Mouse (Mus musculus): Measurements from ENCODE around the gene Ngb. TPM values are rescaled to one million over a fixed set of nuclear protein-coding genes. Genes with fewer than 3 reads are reported as not detected.

Ngb gene
- polyA plus RNA-seq, 1 experiment from 2014 or later = 6.6 TPM

GRCm38 (mm10) chr12:87082797-87083196, 19.5 kb downstream of the Ngb start:
- WGBS = 68% methylated on average over 8 of the region's 8 CpGs

GRCm38 (mm10) chr12:87076610-87077009, 25.7 kb downstream of the Ngb start:
- H3K27ac ChIP-seq (ENCODE audit: low read length) = no peak overlapping the region
- no peak overlapping the region for H3K4me2 ChIP-seq (ENCODE audit: low read depth, low read length)
- ATAC-seq (ENCODE audit: low read depth) = no peak
- H3K36me3 ChIP-seq (ENCODE audit: control insufficient read depth, insufficient read depth, low read length) = no peaks in the 10 kb centered on the region
- 81% methylated on average over 2 of the region's 2 CpGs for WGBS
- no peaks in the 10 kb centered on the region for H3K4me1 ChIP-seq (replicated peaks; ENCODE audit: control insufficient read depth, insufficient read depth, low read length)
- H3K27me3 ChIP-seq (ENCODE audit: control insufficient read depth, insufficient read depth, low read depth, low read length) = no peaks in the 10 kb centered on the region
- H3K9ac ChIP-seq (ENCODE audit: low read length) = no peak overlapping the region
- H3K9me3 ChIP-seq (ENCODE audit: control insufficient read depth, low read length) = no peaks in the 10 kb centered on the region
- H3K4me3 ChIP-seq (ENCODE audit: low read length) = no peak overlapping the region

More at GRCm38 (mm10) chr12:87082797-87083196, 19.5 kb downstream of the Ngb start:
- no peaks in the 10 kb centered on the region for H3K36me3 ChIP-seq (ENCODE audit: control insufficient read depth, insufficient read depth, low read length)
- no peaks in the 10 kb centered on the region for H3K4me1 ChIP-seq (replicated peaks; ENCODE audit: control insufficient read depth, insufficient read depth, low read length)
- H3K9me3 ChIP-seq (ENCODE audit: control insufficient read depth, low read length) = no peaks in the 10 kb centered on the region
- no peak overlapping the region for H3K4me2 ChIP-seq (ENCODE audit: low read depth, low read length)
- no peak overlapping the region for H3K4me3 ChIP-seq (ENCODE audit: low read length)
- no peaks in the 10 kb centered on the region for H3K27me3 ChIP-seq (ENCODE audit: control insufficient read depth, insufficient read depth, low read depth, low read length)
- no peak overlapping the region for H3K9ac ChIP-seq (ENCODE audit: low read length)
- no peak for ATAC-seq (ENCODE audit: low read depth)
- no peak overlapping the region for H3K27ac ChIP-seq (ENCODE audit: low read length)

- Histone ChIP-seq H3K36me3 (ENCODE audit: control insufficient read depth, insufficient read depth, low read length) (no peaks in the 10 kb centered on the region), H3K9ac (ENCODE audit: low read length) (no peak overlapping the region), H3K9me3 (ENCODE audit: control insufficient read depth, low read length) (no peaks in the 10 kb centered on the region), H3K4me3 (ENCODE audit: low read length) (no peak overlapping the region), H3K27me3 (ENCODE audit: control insufficient read depth, insufficient read depth, low read depth, low read length) (no peaks in the 10 kb centered on the region), H3K4me1 (replicated peaks; ENCODE audit: control insufficient read depth, insufficient read depth, low read length) (no peaks in the 10 kb centered on the region), H3K27ac (ENCODE audit: low read length) (no peak overlapping the region), H3K4me2 (ENCODE audit: low read depth, low read length) (no peak overlapping the region)
- no peak for ATAC-seq (ENCODE audit: low read depth)
- 56% methylated on average over 5 of the region's 5 CpGs for WGBS
Measured at GRCm38 (mm10) chr12:87070520-87070919, 31.8 kb downstream of the Ngb start.

- H3K4me3 ChIP-seq (ENCODE audit: low read length) = no peak overlapping the region
- no peaks in the 10 kb centered on the region for H3K4me1 ChIP-seq (replicated peaks; ENCODE audit: control insufficient read depth, insufficient read depth, low read length)
- H3K27ac ChIP-seq (ENCODE audit: low read length) = no peak overlapping the region
- H3K27me3 ChIP-seq (ENCODE audit: control insufficient read depth, insufficient read depth, low read depth, low read length) = no peaks in the 10 kb centered on the region
- H3K4me2 ChIP-seq (ENCODE audit: low read depth, low read length) = no peak overlapping the region
- H3K36me3 ChIP-seq (ENCODE audit: control insufficient read depth, insufficient read depth, low read length) = no peaks in the 10 kb centered on the region
- WGBS = 74% methylated on average over 5 of the region's 5 CpGs
- H3K9me3 ChIP-seq (ENCODE audit: control insufficient read depth, low read length) = no peaks in the 10 kb centered on the region
- no peak for ATAC-seq (ENCODE audit: low read depth)
- H3K9ac ChIP-seq (ENCODE audit: low read length) = no peak overlapping the region
Measured at GRCm38 (mm10) chr12:87066429-87066828, 35.9 kb downstream of the Ngb start.

- Histone ChIP-seq H3K36me3 (ENCODE audit: control insufficient read depth, insufficient read depth, low read length) (no peaks in the 10 kb centered on the region), H3K9ac (ENCODE audit: low read length) (no peak overlapping the region), H3K4me3 (ENCODE audit: low read length) (no peak overlapping the region), H3K4me2 (ENCODE audit: low read depth, low read length) (no peak overlapping the region), H3K4me1 (replicated peaks; ENCODE audit: control insufficient read depth, insufficient read depth, low read length) (no peaks in the 10 kb centered on the region), H3K9me3 (ENCODE audit: control insufficient read depth, low read length) (no peaks in the 10 kb centered on the region), H3K27me3 (ENCODE audit: control insufficient read depth, insufficient read depth, low read depth, low read length) (no peaks in the 10 kb centered on the region), H3K27ac (ENCODE audit: low read length) (no peak overlapping the region)
- WGBS = 80% methylated on average over 11 of the region's 11 CpGs
- ATAC-seq (ENCODE audit: low read depth) = no peak
Measured at GRCm38 (mm10) chr12:87065446-87065845, 36.9 kb downstream of the Ngb start.

- no peak for ATAC-seq (ENCODE audit: low read depth)
- no peak overlapping the region for H3K9ac ChIP-seq (ENCODE audit: low read length)
- no peaks in the 10 kb centered on the region; the same call in 1 of the 2 replicates for H3K27me3 ChIP-seq (ENCODE audit: control insufficient read depth, insufficient read depth, low read depth, low read length)
- H3K4me3 ChIP-seq (ENCODE audit: low read length) = no peak overlapping the region
- no peaks in the 10 kb centered on the region for H3K9me3 ChIP-seq (ENCODE audit: control insufficient read depth, low read length)
- H3K4me2 ChIP-seq (ENCODE audit: low read depth, low read length) = no peak overlapping the region
- H3K27ac ChIP-seq (ENCODE audit: low read length) = no peak overlapping the region
- 55% methylated on average over 17 of the region's 17 CpGs for WGBS
- H3K36me3 ChIP-seq (ENCODE audit: control insufficient read depth, insufficient read depth, low read length) = no peaks in the 10 kb centered on the region
- H3K4me1 ChIP-seq (replicated peaks; ENCODE audit: control insufficient read depth, insufficient read depth, low read length) = no peaks in the 10 kb centered on the region
Measured at GRCm38 (mm10) chr12:87057066-87057465, 45.3 kb downstream of the Ngb start.

GRCm38 (mm10) chr12:87054873-87055272, 47.5 kb downstream of the Ngb start:
- 57% methylated on average over 7 of the region's 7 CpGs for WGBS
- no peaks in the 10 kb centered on the region for H3K36me3 ChIP-seq (ENCODE audit: control insufficient read depth, insufficient read depth, low read length)
- H3K4me3 ChIP-seq (ENCODE audit: low read length) = no peak overlapping the region
- no peak overlapping the region for H3K4me2 ChIP-seq (ENCODE audit: low read depth, low read length)
- H3K27ac ChIP-seq (ENCODE audit: low read length) = no peak overlapping the region
- no peak for ATAC-seq (ENCODE audit: low read depth)
- H3K27me3 ChIP-seq (ENCODE audit: control insufficient read depth, insufficient read depth, low read depth, low read length) = no peaks in the 10 kb centered on the region; the same call in 1 of the 2 replicates
- no peaks in the 10 kb centered on the region for H3K4me1 ChIP-seq (replicated peaks; ENCODE audit: control insufficient read depth, insufficient read depth, low read length)
- no peaks in the 10 kb centered on the region for H3K9me3 ChIP-seq (ENCODE audit: control insufficient read depth, low read length)
- no peak overlapping the region for H3K9ac ChIP-seq (ENCODE audit: low read length)

- 21% methylated on average over 16 of the region's 16 CpGs for WGBS
Measured at GRCm38 (mm10) chr12:87052661-87053321, 49.5 kb downstream of the Ngb start.

GRCm38 (mm10) chr12:87047536-87047935, 54.8 kb downstream of the Ngb start:
- Histone ChIP-seq H3K9ac (ENCODE audit: low read length) (no peak overlapping the region), H3K27ac (ENCODE audit: low read length) (no peak overlapping the region), H3K27me3 (ENCODE audit: control insufficient read depth, insufficient read depth, low read depth, low read length) (no peaks in the 10 kb centered on the region), H3K4me1 (replicated peaks; ENCODE audit: control insufficient read depth, insufficient read depth, low read length) (no peaks in the 10 kb centered on the region), H3K4me2 (ENCODE audit: low read depth, low read length) (no peak overlapping the region), H3K4me3 (ENCODE audit: low read length) (no peak overlapping the region), H3K9me3 (ENCODE audit: control insufficient read depth, low read length) (no peaks in the 10 kb centered on the region), H3K36me3 (ENCODE audit: control insufficient read depth, insufficient read depth, low read length) (no peaks in the 10 kb centered on the region)
- ATAC-seq (ENCODE audit: low read depth) = no peak
- WGBS = 44% methylated on average over 3 of the region's 3 CpGs

More at GRCm38 (mm10) chr12:87052661-87053321, 49.5 kb downstream of the Ngb start:
- Histone ChIP-seq H3K27ac (ENCODE audit: low read length) (no peak overlapping the region), H3K9me3 (ENCODE audit: control insufficient read depth, low read length) (no peaks in the 10 kb centered on the region), H3K4me3 (ENCODE audit: low read length) (no peak overlapping the region), H3K4me1 (replicated peaks; ENCODE audit: control insufficient read depth, insufficient read depth, low read length) (no peaks in the 10 kb centered on the region), H3K9ac (ENCODE audit: low read length) (no peak overlapping the region), H3K27me3 (ENCODE audit: control insufficient read depth, insufficient read depth, low read depth, low read length) (no peaks in the 10 kb centered on the region; the same call in 1 of the 2 replicates), H3K4me2 (ENCODE audit: low read depth, low read length) (no peak overlapping the region), H3K36me3 (ENCODE audit: control insufficient read depth, insufficient read depth, low read length) (no peaks in the 10 kb centered on the region)
- ATAC-seq (ENCODE audit: low read depth) = 0 out of 2 replicates have a peak, but pooled peaks have one; percentile 17
